Mouse (Mus musculus) lung, postnatal 25 days (tissue): Measurements from ENCODE around the gene Mgrn1.

ENCODE experiments used
- DNase-seq: peaks from one replicate; pipeline ENCODE4 v3.0.0; 2022; ENCODE audit warnings: low spot score

The Mgrn1 gene

DNA sequence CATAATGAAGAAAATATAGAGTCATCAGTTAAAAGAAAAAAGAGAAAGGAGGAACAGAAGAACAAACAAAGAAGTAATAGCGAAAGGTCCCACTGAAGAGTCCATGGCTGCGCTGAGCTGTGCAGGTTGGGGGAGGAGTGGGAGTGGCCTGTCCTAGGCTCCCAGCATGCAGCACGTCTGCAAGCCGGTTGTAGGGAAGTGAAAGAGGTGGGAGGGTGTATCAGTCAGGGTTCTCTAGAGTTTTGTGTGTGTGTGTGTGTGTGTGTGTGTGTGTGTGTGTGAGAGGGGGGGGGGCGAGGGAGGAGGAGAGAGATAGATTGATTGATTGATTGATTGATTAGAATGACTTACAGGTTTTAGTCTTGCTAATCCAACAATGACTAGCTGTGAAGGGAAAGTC is 21.9 kb downstream of the Mgrn1 start:
- DNase-seq: no peak

DNA sequence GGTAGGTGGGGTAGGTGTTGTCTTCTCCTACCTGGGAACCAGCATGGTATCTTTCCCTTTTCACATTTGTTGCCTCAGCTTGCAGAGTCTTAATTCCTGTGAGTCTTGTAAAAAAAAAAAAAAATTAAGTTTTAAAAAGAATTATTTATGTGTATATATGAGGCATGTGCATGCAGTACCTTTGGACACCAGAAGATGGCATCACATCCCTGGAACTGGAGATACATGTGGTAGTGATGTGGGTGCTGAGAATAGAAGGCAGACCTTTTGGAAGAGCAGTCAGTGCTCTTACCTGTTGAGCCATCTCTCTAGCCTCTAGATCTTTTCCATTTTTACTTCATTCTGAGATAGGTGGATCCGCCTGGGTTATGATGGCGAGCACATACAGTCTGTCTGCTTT is 23.7 kb downstream of the Mgrn1 start:
- DNase-seq: no peak

DNA sequence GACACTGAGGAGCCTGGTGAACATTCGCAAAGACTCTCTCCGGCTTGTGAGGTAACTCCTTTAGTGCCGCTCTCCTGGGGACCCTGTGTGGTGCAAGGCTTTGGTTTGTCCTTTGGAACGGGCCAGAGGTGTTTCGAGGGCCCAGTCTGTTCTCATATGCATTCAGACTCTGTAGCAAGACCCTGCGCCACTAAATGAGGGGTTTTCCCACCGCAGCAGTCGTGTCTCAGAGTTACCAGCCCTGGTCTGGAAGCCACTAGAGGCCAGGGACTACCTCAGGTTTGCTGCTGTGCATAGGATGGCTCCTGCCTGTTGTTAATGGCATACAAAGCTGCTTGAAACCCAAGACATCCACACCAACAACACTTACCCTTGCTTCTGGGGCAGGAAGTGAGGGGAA is 24.7 kb downstream of the Mgrn1 start:
- DNase-seq: no peak

DNA sequence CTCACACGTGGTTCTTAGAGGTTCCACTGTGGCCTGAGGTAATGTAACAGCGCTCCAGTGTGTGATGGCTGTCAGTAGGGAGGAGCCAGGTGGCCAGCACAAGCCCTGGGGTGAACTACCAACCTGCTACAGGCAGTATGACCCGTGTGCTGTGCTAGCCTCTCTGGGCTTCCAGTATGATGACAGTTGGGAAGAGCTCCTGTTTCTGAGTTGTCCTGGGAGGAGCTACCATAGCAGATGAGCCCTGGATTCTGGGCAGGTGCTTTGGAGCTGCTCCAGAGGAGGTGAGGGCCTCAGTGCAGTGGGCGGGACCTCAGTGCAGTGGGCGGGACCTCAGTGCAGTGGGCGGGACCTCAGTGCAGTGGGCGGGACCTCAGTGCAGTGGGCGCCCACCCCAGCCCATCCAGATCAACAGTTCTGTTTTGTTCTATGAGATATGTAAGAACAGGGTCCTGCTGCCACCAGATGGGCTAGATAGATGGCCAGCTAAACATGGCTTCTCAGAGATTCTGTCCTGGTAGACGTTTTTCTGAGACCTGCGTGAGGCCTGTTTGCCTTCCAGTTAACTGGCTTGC is 26.1 kb downstream of the Mgrn1 start:
- DNase-seq: no peak

DNA sequence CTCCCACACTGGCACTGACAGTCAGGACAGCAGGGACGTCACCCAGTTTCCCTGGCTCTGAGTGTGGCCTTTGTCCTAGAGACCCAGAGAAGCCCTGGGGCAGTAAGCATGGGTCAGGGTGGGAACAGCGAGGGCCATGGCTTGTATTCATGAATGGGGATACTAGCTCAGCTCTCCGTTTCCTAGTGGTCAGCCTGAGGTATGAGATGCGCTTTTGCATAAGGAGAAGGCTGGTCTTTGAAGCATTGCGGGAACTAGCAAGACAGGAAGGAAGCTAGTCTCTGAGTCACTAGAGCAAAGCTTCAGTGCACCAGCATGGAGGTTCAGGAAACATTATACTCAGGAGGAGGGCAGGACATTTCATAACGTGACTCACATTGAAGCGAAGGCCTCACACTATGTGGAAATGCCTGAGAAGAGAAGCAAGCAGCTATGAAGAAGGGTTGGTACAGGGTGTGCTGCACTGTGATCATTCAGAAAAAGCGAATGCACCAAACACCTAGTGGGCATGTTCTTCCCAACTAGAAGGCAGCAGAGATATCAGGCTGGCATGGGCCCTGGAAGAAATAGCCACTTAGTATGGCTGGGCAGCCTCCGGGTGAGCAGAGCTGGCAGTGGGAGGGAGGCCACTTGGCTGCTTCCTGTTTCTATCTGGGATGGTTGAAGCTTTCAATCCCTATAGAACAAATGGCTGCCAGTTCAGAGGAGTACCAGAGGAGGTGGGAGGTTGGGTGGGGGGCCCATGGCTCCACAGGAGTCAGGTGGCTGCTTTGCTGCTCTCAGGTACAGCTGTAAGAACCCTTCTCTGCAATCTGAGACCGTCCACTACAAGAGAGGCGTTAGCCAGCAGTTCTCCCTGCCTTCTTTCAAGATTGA is 27.1 kb downstream of the Mgrn1 start:
- DNase-seq: no peak

DNA sequence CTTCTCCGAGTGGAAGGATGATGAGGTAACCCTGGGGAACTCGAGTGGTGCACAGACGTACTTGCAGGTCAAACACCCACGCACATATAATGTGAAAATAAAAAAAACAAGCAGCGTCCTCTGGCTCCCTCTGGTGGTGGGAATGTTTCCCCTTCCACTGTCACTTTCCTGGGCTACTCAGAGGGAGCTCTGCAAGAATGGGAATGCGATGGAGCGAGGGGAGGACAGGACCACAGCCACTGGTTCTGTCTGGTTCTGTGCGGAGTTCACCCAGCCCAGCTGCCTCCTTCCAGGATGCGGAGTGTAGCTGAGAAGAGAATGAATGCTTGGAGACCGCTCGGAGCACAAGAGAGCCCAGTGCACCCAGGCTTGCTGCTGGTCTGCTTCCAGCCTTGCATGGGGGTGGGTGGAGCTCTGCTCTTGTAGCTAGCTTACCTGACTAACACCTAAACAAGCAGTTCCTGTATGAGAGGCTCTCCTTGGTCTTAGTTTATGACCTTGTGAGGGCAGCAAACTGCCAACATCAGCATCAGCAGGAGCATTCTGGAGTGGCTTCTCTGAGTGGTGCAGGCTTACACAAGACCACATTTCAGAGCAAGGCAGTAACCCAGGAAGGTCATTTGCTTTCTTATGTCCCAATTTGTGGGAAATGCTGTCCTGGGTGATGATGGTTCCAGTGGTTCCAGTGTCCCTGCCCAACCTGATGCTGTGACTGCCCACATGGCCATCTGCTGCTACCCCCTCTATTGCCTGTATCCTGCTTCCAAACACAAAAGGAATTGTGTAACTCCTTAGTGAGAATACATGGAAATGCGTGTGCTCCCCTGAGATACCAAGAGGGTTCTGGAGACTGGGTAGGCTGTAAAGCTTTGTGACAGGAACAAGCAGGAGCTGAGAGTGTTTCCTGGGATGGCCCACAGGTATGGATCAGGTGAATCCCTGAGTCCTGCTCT is 28.0 kb downstream of the Mgrn1 start:
- peak; percentile 91 for DNase-seq

DNA sequence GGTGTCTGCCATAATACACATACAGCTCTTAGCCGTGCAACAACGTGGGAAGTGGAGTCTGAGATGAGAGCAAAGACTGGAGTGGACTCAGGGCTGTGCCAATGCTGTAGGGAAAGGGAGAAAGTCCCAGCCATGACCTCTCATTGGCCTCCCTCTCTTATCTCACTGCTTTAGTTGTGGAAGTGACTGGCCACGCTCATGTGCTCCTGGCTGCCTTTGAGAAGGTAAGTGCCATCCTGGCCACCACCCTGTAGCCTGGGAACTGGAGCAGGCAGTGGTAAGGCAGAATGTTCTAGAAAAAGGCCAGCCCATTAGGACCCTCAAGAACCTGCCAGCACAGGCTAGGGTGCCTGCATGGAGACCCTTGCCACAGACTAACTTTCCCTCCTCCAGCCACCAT is 29.9 kb downstream of the Mgrn1 start:
- no peak for DNase-seq

DNA sequence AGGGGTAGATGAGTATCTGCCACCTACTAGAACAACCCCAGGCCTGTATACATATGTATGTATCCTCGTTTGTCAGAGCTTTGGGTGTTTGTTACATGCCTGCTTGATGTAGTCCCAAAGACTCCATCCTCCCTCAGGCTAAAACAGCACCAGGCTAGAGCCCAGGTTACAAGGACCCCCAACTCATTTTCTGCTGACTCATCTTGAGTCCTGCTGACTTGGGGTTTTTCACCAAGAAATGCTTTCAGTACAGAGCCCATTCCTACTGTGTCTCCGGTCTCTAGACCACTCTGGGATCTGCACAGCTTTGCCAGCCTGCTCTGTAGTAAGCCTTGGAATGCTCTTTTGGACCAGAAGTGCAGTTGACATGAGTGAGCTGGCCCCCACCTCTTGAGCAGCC is 30.6 kb downstream of the Mgrn1 start:
- DNase-seq: no peak

DNA sequence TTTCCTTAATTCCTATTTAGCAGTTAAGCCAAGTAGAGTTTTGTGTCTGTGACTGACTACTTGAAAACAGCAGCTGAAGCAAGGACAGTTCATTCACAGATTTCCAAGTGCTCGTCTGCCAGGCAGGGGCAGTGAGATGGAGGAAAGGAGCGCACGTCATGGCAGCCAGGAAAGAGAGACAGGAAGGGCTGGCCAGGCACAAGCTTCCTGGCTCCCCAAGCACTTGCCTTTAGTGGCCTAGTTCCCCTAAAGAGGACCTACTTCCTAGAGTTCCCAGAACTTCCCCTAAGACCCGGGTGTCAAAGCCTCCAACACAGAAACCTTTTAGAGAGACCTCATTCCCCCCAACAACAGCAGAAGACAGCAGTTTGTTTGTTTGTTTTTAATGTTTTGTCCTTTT is 34.5 kb downstream of the Mgrn1 start:
- DNase-seq: no peak

DNA sequence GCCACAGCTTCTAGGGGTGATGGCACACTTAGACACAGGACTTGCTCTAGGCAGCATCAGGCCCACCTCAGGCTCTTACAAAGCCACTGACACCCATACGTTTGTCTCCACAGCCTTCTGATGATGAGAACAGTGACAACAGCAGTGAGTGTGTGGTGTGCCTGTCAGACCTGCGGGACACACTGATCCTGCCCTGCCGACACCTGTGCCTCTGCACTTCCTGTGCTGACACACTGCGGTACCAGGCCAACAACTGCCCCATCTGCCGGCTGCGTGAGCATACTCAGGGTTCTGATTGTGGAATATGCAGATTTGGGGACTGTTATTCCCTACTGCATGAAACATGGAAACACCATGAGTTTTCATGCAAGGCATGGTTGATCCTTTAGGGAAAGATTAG is 36.4 kb downstream of the Mgrn1 start:
- DNase-seq: no peak

DNA sequence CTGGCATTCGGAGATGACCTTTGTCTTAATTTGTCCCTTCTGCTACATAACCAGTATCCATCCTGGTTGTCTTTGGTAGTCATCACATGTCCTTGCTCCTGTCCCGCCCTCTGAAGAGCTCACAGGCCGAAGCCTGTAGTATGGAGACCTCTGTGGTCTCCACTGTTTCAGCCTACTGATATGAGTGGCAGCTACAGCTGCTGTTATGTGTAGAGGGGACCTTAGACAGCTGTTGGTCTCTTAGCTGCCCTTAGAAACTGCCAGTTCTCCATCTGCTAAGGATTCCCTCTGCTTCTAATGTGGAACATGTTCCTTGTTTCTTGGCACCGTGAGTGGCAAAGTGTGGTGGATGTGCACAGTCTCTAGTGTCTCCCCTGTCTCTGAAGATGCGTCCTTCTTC is 37.9 kb downstream of the Mgrn1 start:
- no peak for DNase-seq

DNA sequence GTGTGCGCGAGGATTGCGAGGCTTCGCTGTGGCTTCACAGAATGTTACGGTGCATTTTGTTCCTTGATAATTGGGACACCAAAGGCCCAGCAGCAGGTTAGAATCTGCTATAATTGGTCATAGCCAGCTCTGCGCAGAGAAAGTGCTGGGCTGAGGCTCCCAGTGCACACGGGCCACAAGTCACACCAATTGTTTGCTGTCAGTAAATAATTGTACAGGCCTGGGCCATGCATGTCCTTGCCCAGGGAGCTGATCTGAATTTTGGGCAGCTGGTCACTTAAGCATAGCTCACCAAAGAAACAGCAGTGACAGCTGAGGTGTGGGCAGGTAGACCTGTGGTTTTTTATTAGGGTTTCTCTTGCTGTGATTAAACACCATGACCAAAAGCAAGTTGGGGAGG is 41.9 kb downstream of the Mgrn1 start:
- no peak for DNase-seq

DNA sequence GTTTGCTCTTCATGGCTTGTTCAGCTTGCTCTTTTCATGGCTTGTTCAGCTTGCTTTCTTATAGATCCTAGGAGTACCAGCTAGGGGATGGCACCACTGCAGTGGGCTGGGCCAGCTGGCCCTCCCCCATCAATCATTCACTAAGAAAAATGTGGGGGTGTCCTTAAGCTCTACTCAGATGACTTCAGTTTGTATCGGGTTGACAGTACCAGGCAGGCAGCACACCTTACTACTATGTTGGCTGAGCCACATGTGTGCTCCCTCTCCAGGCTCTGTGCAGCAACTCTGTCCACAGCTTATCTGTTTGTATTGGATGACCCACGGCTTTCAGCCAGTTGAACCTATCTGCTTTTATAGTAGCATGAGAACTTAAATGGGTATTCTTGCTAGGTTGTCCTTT is 42.4 kb downstream of the Mgrn1 start:
- no peak for DNase-seq

DNA sequence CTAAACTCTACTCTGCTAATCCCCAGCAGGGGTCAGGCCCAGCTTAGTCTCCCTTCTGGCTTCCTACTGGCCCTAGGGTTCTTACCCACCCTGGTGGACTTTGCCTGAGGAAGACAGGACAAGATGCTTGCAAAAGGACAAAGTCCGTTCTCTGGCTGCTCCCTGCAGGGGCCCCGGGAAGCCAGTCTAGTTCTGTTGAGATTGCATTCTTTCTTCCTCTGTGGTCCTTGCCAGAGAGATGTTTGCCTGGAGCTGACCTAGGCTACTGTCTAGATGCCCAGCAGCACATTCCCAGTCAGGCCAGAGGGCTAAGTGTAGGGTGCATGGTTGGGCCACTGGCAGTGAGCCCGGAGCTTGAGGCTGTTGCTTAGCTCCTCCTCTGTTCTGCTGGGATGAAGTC is 46.4 kb downstream of the Mgrn1 start:
- DNase-seq: no peak

DNA sequence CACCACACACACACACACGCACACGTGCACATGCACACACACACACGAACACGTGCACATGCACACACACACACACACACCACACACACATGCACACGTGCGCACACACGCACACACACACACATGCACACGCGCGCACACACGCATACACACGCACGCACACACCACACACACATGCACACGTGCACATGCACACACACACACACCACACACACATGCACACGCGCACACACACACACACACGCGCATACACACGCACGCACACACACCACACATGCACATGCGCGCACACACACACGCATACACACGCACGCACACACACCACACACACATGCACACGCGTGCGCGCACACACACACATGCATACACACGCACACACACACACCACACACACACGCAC is 49.4 kb downstream of the Mgrn1 start:
- no peak for DNase-seq

DNA sequence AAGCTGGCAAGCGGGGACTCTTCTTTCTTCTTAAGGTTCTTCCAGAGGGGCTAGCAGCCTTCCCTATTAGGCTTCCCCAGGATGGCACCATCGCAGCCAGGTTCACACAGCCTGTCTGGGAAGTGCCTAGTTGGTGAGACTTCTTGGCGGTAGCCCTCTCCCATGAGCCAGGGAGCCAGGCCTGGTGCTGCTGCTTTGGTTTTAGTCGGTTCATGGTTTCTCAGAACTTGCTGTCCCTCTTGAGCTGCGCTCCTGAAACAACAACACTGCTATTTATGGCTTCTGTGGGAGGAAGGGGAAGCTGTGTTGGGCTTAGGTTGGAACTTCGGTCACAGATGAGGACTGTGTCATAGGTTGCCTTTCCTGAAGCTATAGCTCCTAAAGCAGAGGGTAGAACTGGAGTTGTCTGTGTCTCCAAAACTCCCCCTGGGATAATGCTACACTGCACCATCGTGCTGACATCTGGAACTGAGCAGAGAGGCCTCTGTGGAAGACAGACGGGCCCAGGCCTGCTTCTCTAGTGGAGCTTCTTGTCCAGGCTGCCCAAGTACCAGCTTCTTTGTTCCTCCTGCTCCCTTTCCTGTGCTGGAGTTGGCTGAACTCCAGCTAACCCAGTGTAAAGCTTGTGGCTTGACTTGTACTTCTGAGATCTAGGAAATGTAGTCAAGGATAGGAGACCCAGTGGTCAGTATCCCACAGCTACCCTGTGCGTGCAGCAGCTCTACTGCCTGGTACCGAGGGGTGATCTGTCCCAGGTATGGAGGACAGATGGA is 50.1 kb downstream of the Mgrn1 start:
- no peak for DNase-seq

DNA sequence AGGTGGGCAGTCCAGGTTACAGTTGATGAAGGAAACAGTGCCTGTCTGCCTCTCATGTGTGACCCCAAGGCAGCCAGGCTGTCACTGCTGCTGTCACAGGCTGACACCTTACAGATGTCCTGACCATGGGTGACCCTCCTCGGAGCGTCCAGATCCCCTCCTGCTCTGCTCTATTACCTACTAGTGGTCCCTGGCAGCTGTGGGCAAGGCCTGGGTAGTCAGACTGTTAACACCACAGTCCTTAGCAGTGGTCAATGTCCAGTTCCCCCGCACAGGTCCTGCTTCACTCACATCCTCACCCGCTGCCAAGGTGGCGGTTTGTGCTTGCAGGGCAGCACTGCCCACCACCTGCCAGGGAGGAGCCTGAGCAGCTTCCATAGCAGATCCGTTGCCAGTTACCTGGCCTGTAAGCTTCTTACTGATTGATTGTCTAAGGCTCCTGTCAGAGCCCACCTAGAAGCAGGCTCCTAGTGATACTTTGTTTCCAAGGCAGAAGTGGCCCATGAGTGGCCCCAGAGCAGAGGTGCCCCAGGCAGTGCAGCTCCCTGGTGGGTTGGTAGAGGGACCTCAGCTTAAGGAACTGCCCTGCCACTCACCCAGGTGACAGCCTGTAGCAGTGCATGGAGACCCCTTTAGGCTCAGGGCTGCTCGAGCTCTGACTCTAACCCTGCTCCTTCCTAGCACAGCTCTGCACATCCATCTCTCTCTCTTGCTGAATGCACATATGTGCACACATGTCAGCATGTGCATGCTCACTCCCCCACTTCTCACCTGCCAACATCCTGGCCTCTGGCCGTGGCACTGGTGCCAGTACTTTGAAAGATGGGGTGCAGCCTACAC is 51.5 kb downstream of the Mgrn1 start:
- no peak for DNase-seq

DNA sequence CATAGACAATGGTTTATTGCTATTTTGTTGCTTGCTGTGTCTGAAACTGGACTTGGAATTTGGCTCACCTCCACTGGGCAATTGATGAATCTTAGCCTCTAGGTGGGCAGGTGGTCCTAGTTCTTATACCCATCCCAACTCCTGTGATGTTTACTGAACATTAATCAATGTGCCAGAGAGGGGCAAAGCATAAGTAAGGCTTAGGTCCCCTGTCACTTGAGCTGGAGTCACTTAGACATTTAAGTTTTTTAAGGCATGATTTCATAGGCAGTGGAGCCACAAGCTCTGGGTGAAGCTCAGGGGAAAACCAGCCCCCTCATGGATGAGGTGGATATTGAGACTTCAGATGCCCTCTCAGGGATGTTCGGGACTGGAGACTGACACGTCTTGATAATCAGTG is 52.4 kb downstream of the Mgrn1 start, which contains the start of gene Nudt16l1:
Nudt16l1 (plus strand) TSS at position 301 of the 400 bp plus-strand sequence.
- DNase-seq: no peak

DNA sequence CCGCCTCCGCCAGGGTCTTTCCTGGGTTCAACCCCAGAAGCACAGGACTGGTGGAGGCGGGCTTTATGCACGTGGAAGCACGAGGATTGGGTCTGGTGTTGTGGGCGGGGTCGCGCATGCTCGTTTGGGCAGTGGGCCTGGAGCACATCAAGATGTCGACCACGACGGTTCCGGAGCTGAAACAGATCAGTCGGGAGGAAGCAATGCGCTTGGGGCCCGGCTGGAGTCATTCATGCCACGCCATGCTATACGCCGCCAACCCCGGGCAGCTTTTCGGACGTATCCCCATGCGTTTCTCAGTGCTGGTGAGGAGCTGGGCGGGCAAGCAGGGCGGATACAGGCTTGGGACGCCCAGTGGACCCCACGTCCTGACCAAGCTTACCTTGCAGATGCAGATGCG is 52.9 kb downstream of the Mgrn1 start:
- DNase-seq: peak; percentile 96

DNA sequence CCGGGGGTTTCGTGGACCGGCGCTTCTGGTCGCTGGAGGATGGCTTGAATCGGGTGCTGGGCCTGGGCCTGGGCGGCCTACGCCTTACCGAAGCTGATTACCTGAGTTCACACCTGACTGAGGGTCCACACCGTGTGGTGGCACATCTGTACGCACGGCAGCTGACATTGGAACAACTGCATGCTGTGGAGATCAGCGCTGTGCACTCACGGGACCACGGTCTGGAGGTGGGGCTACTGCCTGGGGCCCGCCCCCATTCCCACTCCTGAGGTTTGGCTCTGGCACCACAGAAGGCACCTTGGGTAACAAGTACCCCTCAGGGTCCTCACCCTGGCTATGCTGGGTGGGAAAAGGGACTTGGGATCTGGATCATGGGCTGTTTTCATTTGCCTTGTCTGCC is 53.4 kb downstream of the Mgrn1 start:
- DNase-seq: no peak

DNA sequence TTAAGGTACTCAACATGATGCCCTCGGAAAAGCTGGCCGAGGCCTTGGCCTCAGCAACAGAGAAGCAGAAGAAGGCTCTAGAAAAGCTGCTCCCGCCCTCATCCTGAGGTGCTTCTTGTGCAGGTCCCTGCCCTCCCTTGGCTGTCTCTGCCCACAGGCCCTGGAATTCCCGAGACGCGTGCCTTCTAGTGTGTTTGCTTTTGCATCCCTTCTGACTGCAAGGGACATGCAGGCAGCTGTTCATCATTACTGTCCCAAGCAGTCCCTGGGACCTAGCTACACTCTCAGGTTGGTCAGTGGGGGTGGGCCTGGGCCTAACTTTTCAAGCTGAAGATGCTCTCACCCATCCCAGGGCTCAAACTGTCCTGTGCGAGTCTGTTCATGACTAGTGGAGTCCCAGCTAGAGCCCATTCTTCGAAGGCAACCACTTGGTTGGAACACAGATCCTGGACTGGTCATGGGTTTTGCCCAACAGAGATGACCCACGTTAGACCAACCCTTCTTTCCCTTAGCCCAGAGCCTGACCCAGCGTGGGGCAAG is 54.3 kb downstream of the Mgrn1 start:
- DNase-seq: peak; percentile 8
